Mouse (Mus musculus): ENCODE data around the gene Celf2. TPM values are rescaled to one million over a fixed set of nuclear protein-coding genes. Genes with fewer than 3 reads are reported as not detected.

Celf2 gene
- total RNA-seq, 2 experiments from 2014 or later = 53.7 to 61.2 TPM

DNA sequence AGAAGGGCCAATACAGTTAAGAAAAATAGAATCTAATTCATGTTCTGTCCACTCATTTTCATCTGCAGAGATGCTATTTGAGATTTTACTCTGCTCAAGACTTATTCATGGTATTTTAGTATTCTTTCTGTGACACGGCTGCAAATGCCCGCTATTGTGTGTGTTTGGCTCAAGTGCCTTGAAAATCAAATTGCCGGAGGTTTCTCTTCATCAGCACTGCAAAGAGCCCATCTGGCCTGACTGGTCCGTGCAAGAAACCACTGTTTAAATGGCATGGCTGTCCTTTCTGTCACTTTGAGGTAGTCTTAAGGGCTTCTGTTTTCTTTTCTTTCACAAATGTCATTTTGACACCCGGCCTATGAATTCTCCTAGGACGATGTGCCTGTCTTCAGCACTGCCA lies 540.1 kb downstream of the Celf2 start:
- intact Hi-C loops (cut with DNase I; ENCODE audit: low total_unique reads) = no loop called here
- no peak for DNase-seq

DNA sequence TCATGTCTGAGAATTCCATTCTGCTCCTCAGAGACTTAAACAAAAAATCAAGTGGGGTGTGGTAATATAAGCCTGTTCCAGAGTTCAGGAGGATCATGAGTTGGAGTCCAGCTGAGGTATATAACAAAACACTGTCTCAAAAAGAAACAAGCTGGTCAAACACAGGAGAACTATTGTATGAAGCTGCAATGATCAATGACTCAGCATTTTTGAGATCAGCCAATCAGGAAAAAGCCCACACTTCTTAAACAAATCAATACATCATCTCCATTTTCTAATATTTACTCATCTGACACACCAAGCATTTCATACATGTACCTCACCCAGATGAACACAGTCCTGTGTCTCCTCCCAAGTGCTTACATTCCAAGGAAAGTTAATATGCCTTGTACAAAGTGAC lies 544.1 kb downstream of the Celf2 start:
- intact Hi-C loops (cut with DNase I; ENCODE audit: low total_unique reads) = no loop called here

DNA sequence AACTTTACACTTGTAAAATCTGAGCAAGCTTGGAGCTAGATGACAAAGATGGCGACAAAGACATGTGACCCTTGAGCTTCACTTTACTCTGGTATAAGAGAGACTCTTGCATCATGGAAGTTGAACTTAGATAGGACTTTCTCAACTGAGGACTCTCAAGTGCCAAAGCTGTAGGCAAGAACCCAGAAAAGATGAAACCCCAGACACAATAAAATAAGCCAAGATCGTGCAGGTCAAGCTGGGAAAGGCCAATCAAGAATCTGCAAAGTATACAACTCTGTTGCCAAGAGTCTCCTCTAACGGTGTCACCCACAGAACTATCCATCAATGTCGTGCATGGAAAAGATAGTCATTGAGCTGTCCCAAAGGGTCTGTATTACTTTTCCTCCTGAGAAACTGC lies 558.7 kb downstream of the Celf2 start:
- peak; percentile 12 for DNase-seq
- intact Hi-C loops (cut with DNase I; ENCODE audit: low total_unique reads) = no loop called here

More for the DNA sequence above, 544.1 kb downstream of the Celf2 start:
- no peak for DNase-seq

DNA sequence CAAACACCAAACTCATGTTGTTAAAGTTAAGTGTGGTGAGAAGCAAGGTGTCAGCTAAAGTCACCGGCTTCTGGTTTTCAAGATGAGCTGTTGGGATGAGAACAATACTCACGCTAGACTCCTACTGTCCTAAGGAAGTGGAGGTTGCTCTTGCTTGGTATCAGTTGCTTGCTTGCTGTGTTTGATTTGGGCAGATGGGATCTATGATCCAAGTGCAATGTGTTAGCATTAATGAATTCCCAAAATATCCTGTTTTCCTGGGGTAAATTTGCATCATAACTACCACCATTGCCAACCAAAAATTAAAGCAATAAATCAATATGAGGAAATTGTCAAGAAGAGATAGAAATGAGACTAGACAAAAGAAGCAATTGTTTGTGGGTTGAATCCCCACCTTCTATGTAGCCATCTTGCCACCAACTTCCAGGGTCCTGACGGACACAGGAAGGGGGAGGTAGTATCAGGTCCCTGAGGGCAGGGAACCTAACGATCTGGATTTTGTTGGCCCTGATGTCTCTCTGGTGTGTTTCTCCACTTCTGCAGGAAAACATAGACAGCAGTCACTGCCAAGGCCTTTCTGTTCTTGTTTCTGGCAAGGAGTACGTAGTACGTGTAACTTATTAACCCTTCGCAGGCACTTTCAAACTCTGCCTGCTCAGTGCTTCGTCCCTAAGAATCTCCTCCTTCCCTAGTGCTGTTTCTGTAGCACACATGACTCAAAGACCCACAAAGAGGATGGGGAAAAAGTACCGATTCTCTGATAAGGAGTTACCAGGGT lies 563.5 kb downstream of the Celf2 start:
- no peak for DNase-seq
- intact Hi-C loops (cut with DNase I; ENCODE audit: low total_unique reads) = no loop called here

DNA sequence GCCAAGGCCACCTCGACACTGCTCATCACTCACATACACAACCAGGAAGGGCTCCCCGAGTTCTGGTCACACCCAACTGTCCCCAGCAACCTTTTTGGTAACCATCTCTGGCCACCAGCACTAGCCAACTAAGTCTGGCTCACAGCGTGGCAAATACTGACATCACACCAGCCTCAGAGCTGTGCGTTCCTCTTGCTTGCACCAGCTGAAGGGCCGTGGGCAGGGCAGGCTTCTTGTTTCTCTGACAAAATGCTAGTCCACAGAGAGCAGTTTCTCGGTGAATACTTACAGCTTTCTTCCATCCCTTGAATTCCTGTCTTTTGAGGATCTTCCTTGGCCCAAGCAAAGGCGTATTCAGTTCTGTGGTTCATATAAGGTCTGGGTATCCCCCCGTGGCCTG lies 565.7 kb downstream of the Celf2 start:
- intact Hi-C loops (cut with DNase I; ENCODE audit: low total_unique reads) = no loop called here
- no peak for DNase-seq

DNA sequence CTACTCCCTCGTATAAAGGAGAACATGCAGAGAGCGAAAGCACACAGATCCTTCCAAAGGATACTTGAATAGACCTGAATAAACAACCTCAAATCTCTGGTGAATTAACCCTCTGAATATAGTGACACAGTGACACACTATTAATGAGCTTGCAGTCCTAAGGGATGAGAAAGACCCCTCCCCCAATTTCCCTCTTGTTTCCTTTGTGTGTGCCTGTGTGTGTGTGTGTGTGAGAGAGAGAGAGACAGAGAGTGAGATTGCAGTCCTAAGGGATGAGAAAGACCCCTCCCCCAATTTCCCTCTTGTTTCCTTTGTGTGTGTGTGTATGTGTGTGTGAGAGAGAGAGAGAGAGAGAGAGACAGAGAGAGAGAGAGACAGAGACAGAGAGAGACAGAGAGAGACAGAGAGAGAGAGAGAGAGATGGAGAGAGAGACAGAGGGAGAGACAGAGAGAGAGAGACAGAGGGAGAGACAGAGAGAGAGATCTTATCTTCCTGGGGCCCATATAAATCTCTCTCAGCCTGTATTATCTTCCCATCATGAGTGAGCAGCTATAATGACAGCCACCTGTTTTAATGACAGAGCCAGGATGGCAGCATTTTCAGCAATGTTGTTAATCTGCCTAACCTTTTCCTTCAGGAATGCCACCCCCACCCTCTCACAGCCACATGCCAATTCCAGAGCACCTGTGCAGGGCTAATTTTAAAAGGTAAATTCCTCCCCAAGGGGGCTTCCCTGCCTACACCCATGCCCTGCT lies 566.5 kb downstream of the Celf2 start:
- intact Hi-C loops (cut with DNase I; ENCODE audit: low total_unique reads) = no loop called here
- no peak for DNase-seq

DNA sequence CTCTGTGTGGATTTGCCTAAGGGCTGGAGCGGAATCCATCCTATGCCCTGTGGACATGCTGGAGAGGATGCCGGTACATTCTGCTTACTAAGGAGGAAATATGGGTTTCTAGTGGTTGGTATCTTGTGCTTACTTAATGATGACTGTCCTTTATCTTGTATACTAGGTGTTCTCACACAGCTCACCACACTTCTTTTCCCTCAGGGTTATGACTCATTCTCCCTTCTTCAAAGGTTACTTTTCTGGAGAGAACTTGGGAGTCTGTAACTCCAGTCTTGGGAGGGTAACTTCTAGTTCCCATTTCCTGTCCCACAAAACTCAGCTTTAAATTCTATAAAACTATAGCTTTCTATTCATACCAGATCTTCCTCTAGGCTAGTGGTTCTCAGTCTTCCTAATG lies 570.2 kb downstream of the Celf2 start:
- no peak for DNase-seq
- intact Hi-C loops (cut with DNase I; ENCODE audit: low total_unique reads) = no loop called here

DNA sequence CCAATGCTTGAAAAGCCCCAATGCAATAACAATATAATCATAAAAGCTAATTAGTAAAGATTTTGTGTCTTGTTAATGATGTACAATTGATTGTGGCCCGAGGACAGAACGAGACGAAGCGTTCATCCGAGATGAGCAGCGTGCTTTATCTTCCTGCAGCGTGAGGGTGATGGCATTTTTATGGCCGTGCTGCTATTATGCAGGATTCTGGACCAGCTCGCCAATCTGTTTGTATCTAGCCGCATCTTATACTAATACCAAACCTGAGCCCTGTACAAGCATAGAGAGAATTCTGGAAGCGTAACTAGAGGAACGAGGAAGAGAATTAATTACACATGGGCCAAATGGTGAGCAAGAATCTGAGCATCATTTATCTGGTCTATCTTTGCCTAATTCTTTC lies 576.2 kb downstream of the Celf2 start:
- intact Hi-C loops (cut with DNase I; ENCODE audit: low total_unique reads) = no loop called here

DNA sequence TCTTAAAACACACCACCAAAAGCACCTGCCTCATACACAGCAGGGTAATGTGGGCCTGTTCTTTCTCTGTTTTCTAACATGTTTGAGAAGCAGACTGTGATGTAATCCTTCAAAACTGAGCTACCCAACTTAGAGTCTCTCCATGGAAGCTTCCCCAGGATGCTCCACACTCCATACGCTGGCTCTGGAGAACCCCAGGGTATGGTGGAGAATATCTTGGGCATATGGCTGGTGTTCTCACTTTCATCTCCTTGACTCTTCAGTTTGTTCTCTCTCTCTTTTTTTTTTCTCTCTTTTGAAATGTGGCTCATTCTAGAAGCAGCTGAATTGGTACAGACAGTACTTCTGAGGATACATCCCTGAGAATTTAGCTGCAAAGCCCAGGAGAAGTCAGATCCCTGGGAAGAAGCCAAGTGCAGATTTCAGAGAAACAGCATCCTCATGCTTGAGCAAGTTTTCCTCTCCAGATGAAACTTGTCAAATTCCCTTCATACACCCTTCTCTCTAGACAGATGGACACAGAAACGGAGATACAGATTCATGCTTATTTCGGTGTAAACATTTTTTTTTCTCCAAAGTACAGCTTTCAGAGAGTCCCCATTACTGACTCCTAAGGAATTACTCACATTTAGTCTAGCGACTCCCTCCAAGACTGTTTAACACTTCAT lies 581.5 kb downstream of the Celf2 start:
- DNase-seq = no peak
- intact Hi-C loops (cut with DNase I; ENCODE audit: low total_unique reads) = no loop called here

More for the DNA sequence above, 576.2 kb downstream of the Celf2 start:
- no peak for DNase-seq

DNA sequence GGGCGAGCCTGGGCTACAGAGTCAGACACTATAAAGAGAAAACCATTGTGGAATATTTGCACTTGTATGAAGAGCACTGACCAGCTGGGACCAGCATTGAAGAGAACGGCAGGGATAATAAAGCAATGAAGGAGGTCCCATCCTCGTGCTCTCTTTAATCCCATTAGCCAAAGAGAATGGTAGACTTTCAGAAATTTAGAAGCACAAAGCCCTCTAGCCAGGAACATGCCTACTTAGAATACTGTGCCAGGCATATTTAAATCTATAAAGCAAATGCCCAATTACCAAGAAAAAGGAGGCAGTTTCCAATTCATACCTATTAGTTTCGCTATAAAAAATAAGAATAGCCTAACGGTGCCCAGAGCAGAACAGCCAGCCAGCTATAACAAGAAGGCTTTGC lies 583.9 kb downstream of the Celf2 start:
- DNase-seq = no peak
- intact Hi-C loops (cut with DNase I; ENCODE audit: low total_unique reads) = no loop called here

DNA sequence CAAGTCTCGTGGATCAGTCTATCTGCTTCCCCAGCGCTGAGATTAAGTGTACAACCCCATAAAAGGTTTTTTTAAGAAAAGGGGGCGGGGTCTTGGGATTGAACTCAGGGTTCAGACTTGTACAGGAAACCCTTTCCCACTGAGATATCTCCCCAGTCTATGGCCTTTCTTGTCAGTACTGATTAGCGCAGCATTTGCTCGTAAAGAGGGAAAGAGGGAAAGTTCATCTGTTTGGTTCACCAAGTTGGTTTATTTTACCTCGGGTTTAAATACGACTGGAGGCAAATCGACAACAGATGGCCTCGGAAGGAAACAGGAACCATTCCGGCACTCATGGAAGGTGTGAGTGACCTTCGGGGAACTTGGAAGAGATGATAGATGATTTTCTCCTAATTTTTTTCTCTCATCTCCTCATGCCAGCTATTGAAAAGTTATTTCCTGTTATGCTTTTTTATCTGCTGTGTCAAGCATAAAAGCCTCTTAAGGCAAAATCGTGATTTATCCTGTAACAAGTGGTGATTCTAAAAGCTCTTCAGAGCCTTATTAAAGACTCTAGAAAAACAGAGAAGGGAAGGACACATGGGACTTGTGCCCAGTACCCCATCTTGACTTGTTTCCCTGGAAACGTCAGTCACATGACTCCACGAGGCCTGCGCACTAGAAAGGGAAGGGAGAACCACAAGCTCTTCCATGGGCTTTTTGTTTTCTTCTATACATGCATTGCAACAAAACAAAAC lies 585.5 kb downstream of the Celf2 start:
- DNase-seq = no peak
- intact Hi-C loops (cut with DNase I; ENCODE audit: low total_unique reads) = no loop called here

DNA sequence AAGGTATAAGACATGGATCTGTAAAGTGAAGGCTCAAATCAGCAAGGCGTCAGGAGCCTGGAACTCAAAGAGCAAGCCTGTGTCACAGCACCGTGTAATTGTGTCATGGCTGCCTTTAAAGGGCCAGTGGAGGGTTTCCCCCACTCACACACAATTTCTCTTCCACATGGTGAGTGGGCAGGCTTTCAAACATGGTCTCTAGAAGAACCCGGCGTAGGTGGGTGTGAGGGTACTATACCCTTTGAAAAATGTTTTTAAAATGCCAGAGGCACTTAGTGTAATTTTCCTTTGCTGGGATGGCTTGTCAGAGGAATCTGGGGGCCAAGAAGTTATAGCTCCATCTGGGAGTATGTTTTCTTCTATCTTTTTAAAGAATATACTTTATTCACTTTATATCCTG lies 594.0 kb downstream of the Celf2 start:
- DNase-seq = no peak
- intact Hi-C loops (cut with DNase I; ENCODE audit: low total_unique reads) = no loop called here

DNA sequence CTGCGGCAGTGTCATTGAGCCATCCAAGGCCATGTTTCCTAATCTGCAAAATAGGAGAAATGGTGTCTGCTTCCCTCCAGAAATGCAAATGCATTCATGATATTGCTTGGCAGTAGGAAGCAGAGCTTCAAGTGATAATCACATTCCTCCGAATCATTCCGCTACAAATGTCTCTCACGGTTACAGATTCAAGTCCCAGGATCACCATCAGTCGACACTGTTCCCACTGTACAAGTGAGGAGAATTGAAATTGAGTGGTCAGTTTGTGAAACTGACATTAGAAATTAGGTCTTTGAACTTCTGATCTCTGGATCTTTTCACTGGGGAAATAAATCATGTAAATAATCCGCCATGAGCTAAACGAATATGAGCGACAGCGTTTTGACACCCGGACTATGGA lies 596.0 kb downstream of the Celf2 start:
- intact Hi-C loops (cut with DNase I; ENCODE audit: low total_unique reads) = no loop called here
- no peak for DNase-seq

DNA sequence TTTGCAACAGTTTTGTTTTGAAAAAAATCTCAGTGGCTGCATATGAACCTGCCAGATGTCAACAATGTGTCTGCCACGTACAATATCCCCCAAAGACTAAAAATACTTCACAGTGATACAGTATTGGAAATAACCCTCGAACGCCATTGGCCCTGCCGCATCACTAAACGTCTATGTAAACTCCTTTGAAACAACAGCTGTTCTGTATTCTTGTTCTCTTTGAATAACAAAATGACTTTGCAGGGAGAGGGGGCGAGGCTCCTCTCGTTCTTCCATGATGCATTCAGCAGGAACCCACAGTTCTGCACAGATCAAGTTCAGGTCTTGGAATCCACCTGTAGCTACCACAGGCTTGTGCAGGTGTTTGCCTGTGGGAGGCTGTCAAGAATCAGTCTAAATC lies 597.4 kb downstream of the Celf2 start:
- intact Hi-C loops (cut with DNase I; ENCODE audit: low total_unique reads) = no loop called here
- DNase-seq = no peak

DNA sequence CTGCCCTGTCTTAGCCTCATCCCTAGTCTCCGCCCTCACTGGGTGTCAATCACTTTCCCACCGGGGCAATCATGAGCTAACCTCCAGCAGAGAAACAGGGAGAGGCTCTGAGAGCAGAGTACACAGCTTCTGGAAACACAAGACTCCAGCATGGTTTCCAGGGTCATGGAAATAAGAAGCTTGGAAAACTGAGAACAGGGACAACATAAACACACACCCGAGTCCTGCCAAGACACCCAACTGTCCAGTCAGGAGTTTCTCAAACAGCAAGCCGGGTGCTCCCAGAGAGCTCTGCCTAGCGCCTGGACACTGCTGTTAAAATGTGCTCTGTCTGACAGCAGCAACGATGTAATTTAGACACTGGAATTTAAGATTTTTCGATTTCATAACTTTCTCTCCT lies 599.4 kb downstream of the Celf2 start:
- intact Hi-C loops (cut with DNase I; ENCODE audit: low total_unique reads) = no loop called here
- DNase-seq = peak; percentile 29

DNA sequence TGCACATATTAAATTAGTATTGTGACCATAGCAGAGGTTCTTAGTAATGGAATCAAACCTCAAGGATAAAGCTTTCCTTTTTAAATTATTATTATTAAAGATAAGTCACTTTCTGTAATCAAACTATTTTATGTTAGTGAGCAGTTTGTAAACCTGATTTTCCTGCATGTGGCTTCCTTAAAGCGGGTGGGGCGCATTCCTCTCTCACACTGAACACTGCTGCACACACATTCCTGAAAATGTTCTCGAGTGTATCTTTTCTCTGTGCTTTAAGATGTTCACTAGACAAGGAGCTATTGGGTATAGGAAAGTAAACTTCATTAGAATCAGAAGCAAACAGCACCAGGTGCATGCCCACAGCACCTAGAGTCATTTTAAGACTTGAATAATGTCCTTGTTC lies 605.0 kb downstream of the Celf2 start:
- no peak for DNase-seq
- intact Hi-C loops (cut with DNase I; ENCODE audit: low total_unique reads) = no loop called here

DNA sequence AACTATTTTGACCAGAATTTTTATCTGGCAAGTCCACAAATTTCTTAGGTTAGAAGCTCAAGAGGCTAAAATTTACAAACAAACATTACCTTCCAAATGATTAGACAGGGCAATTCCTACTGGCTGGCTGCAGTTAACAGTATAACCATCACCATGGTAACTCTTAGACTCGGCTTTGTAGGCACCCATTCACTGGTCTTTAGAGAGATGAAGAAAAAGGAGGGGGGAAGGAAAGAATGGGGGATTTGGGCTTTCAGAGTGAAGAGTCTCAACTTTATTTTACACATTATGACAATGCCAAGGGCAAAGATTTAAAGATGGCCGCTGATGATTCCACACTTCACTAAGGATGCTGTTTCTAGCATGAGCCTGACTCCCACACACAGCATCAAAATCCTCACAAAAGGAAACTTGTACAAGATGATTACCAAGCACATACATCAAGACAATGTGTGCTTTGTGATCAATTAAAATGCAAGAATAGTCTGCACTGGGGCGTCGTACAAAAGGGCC lies 606.1 kb downstream of the Celf2 start:
- DNase-seq = no peak
- intact Hi-C loops (cut with DNase I; ENCODE audit: low total_unique reads) = no loop called here

DNA sequence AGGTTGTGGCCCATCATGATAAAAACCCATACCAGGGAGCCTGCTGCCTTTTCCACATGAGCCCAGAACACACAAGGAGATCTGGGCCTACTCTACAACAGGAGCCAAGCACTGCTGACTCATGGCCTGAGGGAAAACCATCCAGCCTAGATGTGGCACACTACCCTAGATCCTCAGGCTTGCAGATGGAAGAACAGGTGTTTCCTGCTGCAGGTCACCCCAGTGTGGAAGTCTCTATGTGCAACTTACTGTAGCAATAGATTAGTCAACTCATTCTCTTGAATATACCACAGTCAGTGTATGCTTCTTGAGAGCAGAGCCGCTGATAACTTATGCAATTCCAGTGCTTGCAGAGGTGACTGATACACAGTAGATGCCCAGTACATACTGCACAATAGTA lies 612.5 kb downstream of the Celf2 start:
- intact Hi-C loops (cut with DNase I; ENCODE audit: low total_unique reads) = no loop called here
- no peak for DNase-seq

DNA sequence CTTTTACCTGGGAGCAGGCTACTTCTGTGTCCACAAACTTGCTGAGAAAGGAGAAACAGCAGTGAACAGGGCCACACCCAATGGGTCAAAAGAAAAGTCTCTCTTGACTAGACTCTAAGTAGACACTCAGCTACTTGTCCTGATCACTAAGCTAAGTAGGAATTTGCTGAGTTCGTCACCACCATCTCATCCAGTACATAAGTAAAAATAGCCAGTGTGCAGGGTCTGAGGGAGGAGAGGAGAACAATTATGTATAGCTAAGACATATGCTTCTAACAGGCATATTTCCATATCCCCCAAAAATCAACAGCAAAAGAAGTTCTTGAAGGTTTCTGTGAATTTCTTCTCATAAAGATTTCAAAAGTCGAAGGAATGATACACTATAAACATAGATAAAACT lies 615.8 kb downstream of the Celf2 start:
- no peak for DNase-seq

DNA sequence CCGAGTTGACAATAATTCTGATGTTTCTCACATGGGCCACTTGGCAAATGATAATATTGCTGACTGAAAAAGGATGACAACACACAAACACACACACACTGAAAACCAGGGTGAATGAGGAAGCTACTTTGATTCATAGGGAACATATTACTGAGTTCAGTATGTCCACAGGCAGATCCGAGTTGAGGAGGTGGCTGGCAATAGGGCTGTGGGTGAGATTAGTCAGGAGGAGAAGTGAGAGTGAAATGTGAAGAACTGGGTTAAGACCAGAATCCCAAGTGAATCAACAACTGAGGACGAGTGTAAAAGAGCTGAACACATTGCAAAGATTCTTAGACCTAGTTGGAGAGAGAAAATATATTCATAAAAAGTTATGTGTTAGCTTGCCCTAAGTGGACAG lies 616.3 kb downstream of the Celf2 start:
- intact Hi-C loops (cut with DNase I; ENCODE audit: low total_unique reads) = no loop called here

More for the DNA sequence above, 615.8 kb downstream of the Celf2 start:
- intact Hi-C loops (cut with DNase I; ENCODE audit: low total_unique reads) = no loop called here

More for the DNA sequence above, 616.3 kb downstream of the Celf2 start:
- no peak for DNase-seq

Measured in gastrocnemius, postnatal 14 days (tissue).